8 mouse cellular contexts compared by ENCODE assay signal in genomic region chr2:128947962-128948588, GRCm38 (mm10). TPM values are rescaled to one million over a fixed set of nuclear protein-coding genes. Genes with fewer than 3 reads are reported as not detected.
DNase-seq lines count a peak whose midpoint lies in the region; ATAC-seq and TF ChIP-seq lines count a peak whose summit lies in the region.

No protein-coding gene starts in this region.

- no peaks in the 10 kb centered on the region for H3K36me3 ChIP-seq in limb, embryonic 14.5 days (ENCODE audit: control insufficient read depth, insufficient read depth, low read length)
- no peaks in the 10 kb centered on the region for H3K36me3 ChIP-seq in limb, embryonic 10.5 days

- no peak for ATAC-seq in limb, embryonic 14.5 days (ENCODE audit: low FRiP score, low read depth)

- no peak for TF ChIP-seq POLR2A in limb, embryonic 14.5 days (IDR thresholded peaks at IDR 0.05; ENCODE audit: borderline replicate concordance, extremely low read depth, insufficient read depth, insufficient read length)
- no peak for TF ChIP-seq POLR2A in brain, embryonic 14.5 days (IDR thresholded peaks at IDR 0.05; ENCODE audit: borderline replicate concordance, extremely low read depth, insufficient read depth, insufficient read length, poor library complexity, severe bottlenecking)

- peaks cover 1% of the 10 kb centered on the region; the same call in 1 of the 2 replicates for H3K4me1 ChIP-seq in limb, embryonic 14.5 days (ENCODE audit: control insufficient read depth, insufficient read depth, low read length)
- H3K4me1 ChIP-seq in limb, embryonic 10.5 days, result no peaks in the 10 kb centered on the region

- H3K9ac ChIP-seq in limb, embryonic 14.5 days (ENCODE audit: low read depth, low read length, severe bottlenecking), result no peak overlapping the region

- peak; percentile 32 for DNase-seq in adrenal gland, adult 2 months
- DNase-seq in adrenal gland, adult 18-20 months (ENCODE audit: low spot score in 2 of 2), result no peak
- peak; percentile 68 for DNase-seq in limb, embryonic 14.5 days (ENCODE audit: low spot score)
- no peak for DNase-seq in limb, embryonic 10.5 days (ENCODE audit: low spot score)
- peak; percentile 85 for DNase-seq in brain, embryonic 14.5 days (ENCODE audit: low read depth)
- peak; percentile 50 to 53 for DNase-seq in heart, postnatal 10 days
- peak; percentile 42 for DNase-seq in lung, postnatal 10 days
- no peak for DNase-seq in spleen, postnatal 10 days (ENCODE audit: low spot score in 2 of 2)

- no peaks in the 10 kb centered on the region for H3K9me3 ChIP-seq in limb, embryonic 14.5 days (ENCODE audit: control insufficient read depth, low read length)
- no peaks in the 10 kb centered on the region for H3K9me3 ChIP-seq in limb, embryonic 10.5 days (replicated peaks)

- intact Hi-C loops in heart, postnatal 10 days (cut with DNase I), result loop anchor here (2.0 to 5.0 kb wide), 3 partner anchors 109 to 309 kb away; no protein-coding TSS in a partner anchor

- peak; percentile 64; the same call in 1 of the 2 replicates for TF ChIP-seq CTCF in brain, embryonic 14.5 days (IDR thresholded peaks at IDR 0.05; ENCODE audit: borderline replicate concordance, extremely low read depth, insufficient read depth, insufficient read length)

- H3K4me2 ChIP-seq in limb, embryonic 14.5 days (replicated peaks; ENCODE audit: low read depth, low read length, severe bottlenecking), result no peak overlapping the region

- 37% methylated on average over 6 of the region's 6 CpGs for WGBS in limb, embryonic 14.5 days
- 36% methylated on average over 6 of the region's 6 CpGs for WGBS in limb, embryonic 10.5 days

- no peak overlapping the region for H3K27ac ChIP-seq in limb, embryonic 14.5 days (replicated peaks; ENCODE audit: low read depth, low read length)
- H3K27ac ChIP-seq in limb, embryonic 10.5 days, result no peak overlapping the region

- no peaks in the 10 kb centered on the region for H3K27me3 ChIP-seq in limb, embryonic 14.5 days (ENCODE audit: control insufficient read depth, insufficient read depth, low read length)
- no peaks in the 10 kb centered on the region for H3K27me3 ChIP-seq in limb, embryonic 10.5 days (ENCODE audit: low read depth, poor library complexity, severe bottlenecking)

- H3K4me3 ChIP-seq in limb, embryonic 14.5 days (replicated peaks; ENCODE audit: low read length), result no peak overlapping the region
- H3K4me3 ChIP-seq in limb, embryonic 10.5 days, result no peak overlapping the region

RNA-seq across cellular contexts. Expression of gene Zc3h8, which starts 4.2 kb away (rescaled TPM):
- 1 to 10 TPM; 2.9 to 3.7 TPM for total RNA-seq in adrenal gland, adult 2 months (2021)
- polyA plus RNA-seq in adrenal gland, adult 2 months (2012; rRNA removed), result 0.49 and 0.50 TPM in 2 replicates
- total RNA-seq in adrenal gland, adult 18-20 months (2021), result 1 to 10 TPM; 3.4 to 4.7 TPM
- 3.5 and 7.1 TPM in 2 replicates for polyA plus RNA-seq in limb, embryonic 14.5 days (2012; rRNA removed)
- polyA plus RNA-seq in limb, embryonic 14.5 days (2014; fragmentation: Nextera tagmentation; extraction: Ambion mirVana), result 6.2 and 7.5 TPM in 2 replicates
- 8.8 and 9.4 TPM in 2 replicates for polyA plus RNA-seq in limb, embryonic 10.5 days (2016; fragmentation: Nextera tagmentation; extraction: Ambion mirVana)
- 6.3 and 8.7 TPM in 2 replicates for polyA plus RNA-seq in brain, embryonic 14.5 days (2012; rRNA removed)
- total RNA-seq in heart, postnatal 10 days (2021), result 1 to 10 TPM; 3.2 to 3.5 TPM

RNA-seq across cellular contexts. Expression of gene Zc3h6, which starts 19.1 kb away (rescaled TPM):
- 1 to 10 TPM; 3.1 to 7.1 TPM for total RNA-seq in adrenal gland, adult 2 months (2021)
- 1.4 and 1.5 TPM in 2 replicates for polyA plus RNA-seq in adrenal gland, adult 2 months (2012; rRNA removed)
- total RNA-seq in adrenal gland, adult 18-20 months (2021), result 1 to 10 TPM; 2.8 to 3.1 TPM
- 1.8 TPM in 2 replicates for polyA plus RNA-seq in limb, embryonic 14.5 days (2012; rRNA removed)
- 2.3 and 2.8 TPM in 2 replicates for polyA plus RNA-seq in limb, embryonic 14.5 days (2014; fragmentation: Nextera tagmentation; extraction: Ambion mirVana)
- 1.1 and 2.2 TPM in 2 replicates for polyA plus RNA-seq in limb, embryonic 10.5 days (2016; fragmentation: Nextera tagmentation; extraction: Ambion mirVana)
- 2.4 and 4.0 TPM in 2 replicates for polyA plus RNA-seq in brain, embryonic 14.5 days (2012; rRNA removed)
- 1 to 10 TPM; 3.8 to 5.1 TPM for total RNA-seq in heart, postnatal 10 days (2021)

RNA-seq across cellular contexts. Expression of gene Gm10762, which starts 19.4 kb away (rescaled TPM):
- total RNA-seq in adrenal gland, adult 2 months (2021), result 1 to 10 TPM; 4.0 to 6.7 TPM
- polyA plus RNA-seq in adrenal gland, adult 2 months (2012; rRNA removed), result 5.1 and 6.8 TPM in 2 replicates
- total RNA-seq in adrenal gland, adult 18-20 months (2021), result 1 to 10 TPM; 5.7 to 8.8 TPM
- 15.6 and 17.1 TPM in 2 replicates for polyA plus RNA-seq in limb, embryonic 14.5 days (2012; rRNA removed)
- 20.4 and 22.2 TPM in 2 replicates for polyA plus RNA-seq in limb, embryonic 14.5 days (2014; fragmentation: Nextera tagmentation; extraction: Ambion mirVana)
- polyA plus RNA-seq in limb, embryonic 10.5 days (2016; fragmentation: Nextera tagmentation; extraction: Ambion mirVana), result 14.3 and 21.7 TPM in 2 replicates
- polyA plus RNA-seq in brain, embryonic 14.5 days (2012; rRNA removed), result 18.4 and 18.5 TPM in 2 replicates
- 10 to 100 TPM; 14.7 to 16.3 TPM for total RNA-seq in heart, postnatal 10 days (2021)

Comparison
In these comparisons a context has a peak if more than half of its experiments do, and no peak if none do; other contexts are left out.
1. DNase-seq: peak in adrenal gland, adult 2 months (single experiment), limb, embryonic 14.5 days (single experiment), brain, embryonic 14.5 days (single experiment), heart, postnatal 10 days (2 of 2) and lung, postnatal 10 days (single experiment); none in adrenal gland, adult 18-20 months (0 of 2), limb, embryonic 10.5 days (single experiment) and spleen, postnatal 10 days (0 of 2).